Mouse (Mus musculus) heart, adult 2 months (tissue): ENCODE data around the gene Capn8.

ENCODE experiments used
- CTCF ChIP-seq: fragments of 200-600 bp; IDR thresholded peaks from 2 replicates; pipeline ENCODE4 v1.8.1; 2022; ENCODE audit warnings: antibody characterized with exemption, mild to moderate bottlenecking, moderate library complexity
- EP300 ChIP-seq: fragments of 200-500 bp; IDR thresholded peaks from 2 replicates; pipeline ENCODE4 v1.6.1; 2011; ENCODE audit warnings: low read depth, low read length, control low read depth; ENCODE audit not compliant: insufficient read depth

- TF ChIP-seq CTCF = no peak
- no peak for TF ChIP-seq EP300
These were observed 46.6 kb upstream of the Capn8 start for GRCm38 (mm10) chr1:182518143-182518680.
